Mouse (Mus musculus) G1E-ER4 (cell line): Measurements from ENCODE around the gene Chit1. TPM values are rescaled to one million over a fixed set of nuclear protein-coding genes. Genes with fewer than 3 reads are reported as not detected.

Experiments used
- GATA1 ChIP-seq: IDR thresholded peaks from one replicate; pipeline ENCODE4 v1.8.0; 2012; ENCODE audit warnings: low read length, inconsistent platforms
- polyA plus RNA-seq: library from polyadenylated mRNA; stranded (reverse); fragments of >175 nt; gene quantifications from 2 replicates; pipeline ENCODE4 v1.2.3, GENCODE M21; 2012

The Chit1 gene
- polyA plus RNA-seq, 1 experiment = not detected

DNA sequence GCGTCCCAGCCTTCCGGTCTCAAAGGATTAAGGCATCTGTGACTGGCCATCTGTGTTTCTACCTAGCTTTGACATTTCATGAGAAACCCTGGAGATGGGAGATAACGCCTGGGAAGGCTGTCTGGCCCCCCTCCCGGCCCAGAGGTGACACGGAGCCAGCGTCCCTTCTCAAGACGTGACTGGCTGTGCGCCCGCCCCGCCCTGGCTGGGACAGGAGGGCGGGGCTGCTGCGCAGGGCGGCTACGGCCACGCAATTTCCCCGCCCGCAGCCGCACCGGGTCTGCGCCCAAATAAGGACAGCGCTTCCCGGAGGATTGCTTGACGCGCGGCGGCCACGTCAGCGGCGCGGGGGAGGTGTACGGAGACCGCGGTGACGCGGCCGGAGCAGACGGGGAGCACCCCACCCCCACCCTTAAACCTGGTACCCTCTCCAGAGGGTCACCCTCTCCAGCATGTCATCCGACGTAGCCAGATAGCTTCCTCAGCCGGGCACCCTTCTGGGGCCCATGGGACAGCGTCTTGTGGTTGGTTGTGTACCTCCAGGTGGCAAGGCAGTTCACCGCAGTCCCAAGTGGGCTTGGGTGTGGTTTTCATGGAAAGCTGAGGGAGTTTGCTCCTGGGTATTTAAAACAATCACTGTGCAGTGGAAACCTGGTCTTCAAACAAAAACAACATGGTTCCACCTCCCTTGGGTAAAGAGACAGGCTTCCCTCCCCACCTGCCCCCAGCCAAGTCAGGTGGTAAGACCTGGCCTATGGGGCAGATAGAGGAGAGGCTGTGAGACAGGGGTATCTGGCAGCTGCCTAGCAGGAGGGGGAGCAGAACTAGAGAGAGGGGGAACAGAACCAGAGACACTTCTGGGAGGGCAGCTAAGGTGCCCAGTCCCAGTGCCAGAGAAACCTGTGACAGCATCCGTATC, 17.9 kb upstream of the Chit1 start:
- TF ChIP-seq GATA1 = peak; percentile 62

DNA sequence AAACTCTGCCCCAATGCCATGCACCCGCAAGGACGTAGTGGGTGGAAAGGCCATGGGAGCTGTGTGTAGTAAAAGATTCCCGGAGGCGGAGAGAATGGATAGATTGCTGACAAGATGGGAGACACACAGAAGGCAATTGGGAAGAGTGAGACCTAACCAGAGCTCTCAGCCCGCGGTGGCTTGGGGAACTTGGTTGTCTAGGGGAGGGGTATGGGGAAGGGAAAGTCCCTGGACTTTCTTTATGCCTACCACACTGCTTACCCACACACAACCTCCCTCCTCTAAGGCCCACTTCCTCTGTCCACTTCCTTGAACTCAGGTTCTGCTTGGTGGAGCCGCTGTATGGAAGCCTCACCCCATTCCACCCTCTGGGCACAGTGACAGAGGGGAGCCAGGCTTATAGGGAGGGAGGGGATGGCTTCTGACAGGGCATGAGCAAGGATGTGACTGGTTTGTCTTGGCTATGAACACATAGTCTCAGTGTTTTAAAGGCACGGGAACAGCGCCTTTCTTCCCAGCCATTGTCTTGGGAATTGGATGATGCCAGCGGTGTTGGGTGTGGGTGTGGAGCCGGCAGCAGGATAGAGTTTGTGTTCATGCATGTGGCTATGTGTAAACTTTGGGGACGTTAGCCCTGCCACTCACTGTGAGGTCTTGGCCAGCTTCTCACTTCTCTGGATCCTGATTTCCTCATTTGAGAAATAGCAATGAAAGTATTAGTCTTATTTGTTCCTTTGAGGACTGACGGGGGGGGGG, 17.1 kb upstream of the Chit1 start:
- no peak for TF ChIP-seq GATA1

DNA sequence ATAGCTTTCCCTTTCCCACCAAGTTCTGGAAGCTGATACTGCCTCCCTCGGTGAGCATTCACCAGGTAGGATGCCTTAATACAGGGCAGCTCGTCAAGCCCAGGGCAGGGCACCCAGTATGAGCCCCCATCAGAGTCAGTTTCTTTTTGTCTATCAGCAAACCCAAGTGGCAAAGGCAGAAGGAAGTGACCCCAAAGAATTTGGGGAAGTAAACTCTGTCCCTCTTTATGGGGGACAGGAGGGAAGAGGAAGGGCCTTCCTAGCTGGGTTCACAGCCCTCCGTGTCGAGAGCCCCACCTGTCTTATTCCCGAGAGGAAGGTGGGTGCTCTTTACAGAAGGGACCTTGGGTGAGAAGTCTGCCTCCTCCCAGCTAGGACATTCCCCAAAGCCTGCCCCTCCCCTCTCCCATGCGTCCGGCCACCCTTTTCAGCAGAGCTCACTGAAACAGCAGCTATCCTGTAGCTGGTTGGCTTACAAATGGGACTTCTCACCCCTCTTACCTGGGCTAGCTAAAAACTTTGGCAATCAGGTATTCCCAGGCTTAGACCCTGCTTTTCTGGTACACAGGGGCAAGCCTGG, 15.9 kb upstream of the Chit1 start:
- TF ChIP-seq GATA1 = no peak

DNA sequence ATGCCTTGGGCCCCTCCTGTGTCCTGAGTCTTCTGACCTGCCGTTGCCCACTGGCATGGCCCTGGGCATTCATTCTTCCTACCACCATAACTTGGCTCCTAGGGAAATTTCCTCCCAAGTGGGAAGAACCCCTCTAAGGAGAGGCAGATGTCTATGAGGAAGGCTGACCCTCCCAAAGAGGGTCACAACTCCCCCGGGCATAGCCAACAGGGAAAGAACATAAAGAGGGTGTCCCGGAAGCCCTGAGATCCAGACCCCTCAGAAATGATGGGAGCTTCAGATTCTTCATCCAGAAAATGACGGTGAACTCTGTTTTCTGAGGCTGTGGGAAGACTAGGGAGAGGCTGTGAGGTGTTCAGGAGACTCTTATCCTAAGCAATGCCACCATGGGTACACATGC, 15.3 kb upstream of the Chit1 start:
- no peak for TF ChIP-seq GATA1

DNA sequence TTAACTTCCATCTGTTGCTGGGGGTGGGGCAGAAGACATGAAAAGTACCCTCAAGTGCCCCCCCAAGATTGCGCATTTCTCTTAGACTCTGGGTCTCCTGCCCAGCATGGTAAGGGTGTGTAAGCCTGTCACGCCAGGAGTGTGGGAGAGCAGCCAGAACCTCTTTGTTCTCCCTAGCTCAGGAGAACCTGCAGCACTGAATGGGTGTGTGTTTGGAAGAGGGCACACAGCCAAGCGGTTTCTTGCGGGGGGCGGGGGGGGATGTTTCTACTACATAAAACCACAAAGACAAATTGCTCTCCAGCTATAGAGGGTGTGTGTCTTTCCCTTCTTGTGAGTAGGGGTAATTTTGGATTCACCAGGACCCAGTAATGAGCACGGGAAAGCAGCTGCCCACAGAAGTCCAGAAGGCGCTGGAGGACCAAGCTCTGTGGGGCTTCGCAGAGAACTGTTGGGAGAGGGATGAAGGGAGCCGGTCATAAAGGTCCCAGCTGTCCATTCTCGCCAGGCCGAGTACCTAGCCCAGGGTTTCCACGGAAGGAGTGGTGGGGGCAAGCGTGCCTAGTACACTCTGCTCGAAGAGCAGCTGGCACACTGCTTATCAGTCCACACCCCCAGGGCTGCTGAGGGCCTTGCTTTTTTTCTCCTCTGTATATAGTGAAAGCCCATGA, 14.6 kb upstream of the Chit1 start:
- no peak for TF ChIP-seq GATA1

DNA sequence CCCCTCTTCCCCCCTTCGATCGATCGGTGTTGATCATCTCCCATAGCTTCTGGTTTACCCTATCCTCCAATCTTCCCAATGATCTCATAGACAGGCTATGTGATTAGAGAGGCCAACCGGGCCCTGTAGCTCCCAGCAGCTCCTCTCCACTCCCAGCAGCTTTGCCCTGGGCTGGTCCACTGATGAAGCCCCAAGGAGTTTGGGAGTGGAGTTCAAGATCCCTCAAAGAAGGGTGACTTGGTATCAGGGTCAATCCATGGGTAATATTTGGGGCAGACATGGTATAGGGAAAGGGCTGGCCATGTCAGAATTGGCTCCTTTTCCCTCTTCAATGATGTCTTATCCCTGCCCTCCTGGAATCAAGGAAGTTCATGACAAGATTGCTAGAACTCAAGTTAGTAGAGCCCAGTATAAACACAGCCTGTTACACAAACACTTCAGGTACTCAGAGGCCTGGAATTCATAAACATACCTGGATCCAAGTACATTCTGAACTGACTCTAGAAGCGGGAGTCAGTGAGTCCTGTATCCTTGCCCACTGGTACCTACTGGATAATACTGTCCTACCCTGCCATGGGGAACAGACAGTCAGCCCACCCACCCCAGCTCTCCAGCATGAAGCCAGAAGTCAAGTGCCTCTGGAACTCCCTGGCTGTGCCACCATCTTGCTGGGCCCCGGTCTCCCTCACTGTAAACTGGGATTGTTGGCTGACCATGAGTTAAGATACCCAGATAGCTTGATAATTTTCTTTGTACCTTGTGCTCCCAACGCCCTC, 13.8 kb upstream of the Chit1 start:
- no peak for TF ChIP-seq GATA1

DNA sequence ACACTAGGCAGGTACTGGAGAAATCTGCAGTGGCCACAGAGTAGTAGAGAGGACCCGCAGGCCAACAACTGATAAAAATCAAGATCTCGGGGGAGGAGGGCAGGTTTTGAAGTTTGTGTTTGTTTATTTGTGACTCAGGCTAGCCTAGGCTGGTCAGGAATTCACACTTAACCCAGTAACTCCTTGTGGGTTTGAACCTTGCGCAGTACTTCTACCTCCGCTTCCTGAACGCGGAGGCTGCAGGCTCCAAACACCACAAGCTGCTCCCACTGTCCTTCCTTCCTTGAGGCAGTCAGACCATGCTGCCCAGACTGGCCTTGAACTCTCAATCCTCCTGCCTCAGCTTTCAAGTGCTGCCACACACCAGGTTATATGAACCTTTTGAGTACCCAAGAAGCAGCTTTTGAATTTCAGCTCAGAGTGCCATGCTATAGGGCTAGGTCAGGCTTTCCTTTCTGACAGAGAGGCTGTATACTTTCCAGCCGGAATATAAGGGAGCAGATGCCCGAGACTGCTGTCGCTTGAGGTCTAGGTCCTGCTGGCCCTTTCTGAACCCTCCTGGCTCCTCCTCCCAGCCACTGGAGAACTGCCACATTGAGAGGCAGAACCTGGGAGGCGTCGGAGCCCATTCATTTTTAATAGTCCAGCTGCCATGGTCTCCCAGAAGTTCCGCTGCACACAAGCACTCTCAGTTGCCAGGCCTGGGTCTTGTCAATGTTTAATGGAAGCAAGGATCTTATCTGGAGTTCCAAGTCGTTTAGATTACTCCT, 12.9 kb upstream of the Chit1 start:
- TF ChIP-seq GATA1 = no peak

DNA sequence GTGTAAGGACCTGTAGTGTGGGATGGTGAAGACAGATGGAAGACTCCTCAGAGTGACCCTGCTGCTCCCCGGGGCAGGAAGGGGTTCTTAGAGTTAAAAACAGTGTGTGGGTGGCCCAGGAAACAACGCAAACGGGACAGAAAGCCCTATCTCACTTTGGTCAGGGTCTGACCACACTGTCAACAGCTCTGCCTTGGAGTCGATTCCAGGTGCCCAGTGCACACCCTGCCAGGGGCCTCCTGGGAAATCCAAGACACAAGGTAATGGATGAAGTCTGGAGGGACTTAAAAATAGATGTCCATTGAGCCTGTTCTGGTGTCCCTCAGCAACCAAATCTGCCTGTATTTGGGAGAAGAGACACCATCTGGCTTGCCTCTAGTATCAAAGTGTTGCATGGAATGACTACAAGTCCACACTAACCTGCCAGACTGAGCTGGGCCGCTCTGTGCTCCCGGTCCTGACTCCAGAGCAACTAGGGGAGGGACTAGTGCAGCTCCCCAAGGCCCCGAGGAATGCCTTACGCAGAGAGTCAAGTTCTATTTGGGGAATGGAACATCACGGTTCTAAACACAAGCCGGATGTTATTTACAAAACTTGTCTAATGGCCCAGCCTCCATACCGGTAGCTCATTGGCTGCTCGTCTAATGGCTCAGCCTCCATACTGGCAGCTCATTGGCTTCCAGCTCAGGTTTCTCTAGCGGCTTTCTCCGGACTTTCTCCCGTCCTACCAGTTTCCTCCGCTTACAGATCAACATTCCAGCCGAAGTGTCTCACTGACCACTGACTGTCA, 12.1 kb upstream of the Chit1 start:
- TF ChIP-seq GATA1 = no peak

DNA sequence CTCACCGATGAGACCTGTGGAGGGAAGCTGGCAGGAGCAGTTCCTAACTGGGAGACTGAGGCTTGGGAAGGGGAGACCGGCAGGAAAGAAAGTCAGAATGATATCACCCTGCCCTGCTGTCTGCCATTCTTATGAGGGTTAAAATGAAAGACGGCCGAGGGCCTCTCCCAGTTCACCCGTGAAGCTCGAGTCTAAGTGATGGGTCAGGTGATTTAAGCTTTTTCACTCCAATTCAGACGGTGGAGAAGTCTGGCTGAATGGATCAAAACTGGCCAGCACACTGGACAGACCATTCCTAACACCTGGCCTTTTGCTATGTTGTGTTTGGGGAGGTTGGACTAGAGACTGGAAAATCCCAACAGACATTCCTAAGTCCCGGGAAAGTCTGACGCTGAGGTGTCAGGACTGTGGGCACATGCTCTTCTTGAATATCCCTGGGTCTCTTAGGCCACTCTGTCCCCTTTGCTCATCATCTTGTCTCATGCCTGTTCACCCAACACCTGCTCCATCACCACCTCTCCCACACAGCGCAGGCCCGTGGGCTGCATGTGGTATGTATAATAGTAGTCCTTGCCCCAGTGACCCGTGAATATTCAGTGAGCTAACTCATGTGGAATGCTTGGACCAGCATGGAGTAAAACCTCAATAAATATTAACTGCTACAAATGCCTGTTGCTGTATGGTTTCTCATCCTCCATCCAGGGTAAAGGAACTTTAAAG, 11.4 kb upstream of the Chit1 start:
- no peak for TF ChIP-seq GATA1

DNA sequence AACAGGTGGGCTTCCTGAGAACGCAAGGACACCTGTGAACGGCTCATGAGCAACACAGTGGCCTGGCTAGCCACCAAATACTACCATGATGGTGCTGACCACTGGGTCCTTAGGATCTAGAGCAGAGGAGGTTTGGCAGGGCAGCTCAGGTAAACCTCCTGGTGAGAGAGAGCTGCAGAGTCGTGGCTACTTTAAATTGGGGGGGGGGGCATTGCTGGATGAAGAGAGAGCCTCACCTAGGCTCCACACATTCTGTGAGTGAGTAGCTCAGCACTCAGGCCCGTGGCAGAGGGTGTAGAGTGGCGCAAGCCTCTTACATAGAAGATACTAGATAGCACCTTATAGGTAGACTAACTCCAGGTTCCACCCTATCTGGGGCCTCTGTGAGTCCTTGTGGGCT, 10.6 kb upstream of the Chit1 start:
- no peak for TF ChIP-seq GATA1

DNA sequence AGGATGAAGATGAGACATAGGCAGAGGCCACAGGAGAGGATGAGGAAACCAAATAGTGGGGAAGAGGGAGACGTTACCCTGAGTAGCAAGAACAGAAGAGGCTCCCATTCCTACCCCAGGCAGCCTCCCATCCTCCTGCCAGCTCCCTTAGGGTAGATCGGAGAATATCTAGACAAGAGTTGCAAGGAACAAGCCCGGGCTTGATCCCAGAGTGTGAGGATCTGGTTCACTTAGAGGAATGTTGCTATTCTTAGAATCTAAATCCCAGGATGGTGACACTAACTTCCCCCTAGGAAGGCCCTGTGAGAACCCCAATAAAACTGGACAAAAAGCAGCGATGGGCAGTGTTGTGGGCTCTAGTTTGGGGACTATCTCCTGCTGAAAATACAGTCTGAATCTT, 10.1 kb upstream of the Chit1 start:
- no peak for TF ChIP-seq GATA1

DNA sequence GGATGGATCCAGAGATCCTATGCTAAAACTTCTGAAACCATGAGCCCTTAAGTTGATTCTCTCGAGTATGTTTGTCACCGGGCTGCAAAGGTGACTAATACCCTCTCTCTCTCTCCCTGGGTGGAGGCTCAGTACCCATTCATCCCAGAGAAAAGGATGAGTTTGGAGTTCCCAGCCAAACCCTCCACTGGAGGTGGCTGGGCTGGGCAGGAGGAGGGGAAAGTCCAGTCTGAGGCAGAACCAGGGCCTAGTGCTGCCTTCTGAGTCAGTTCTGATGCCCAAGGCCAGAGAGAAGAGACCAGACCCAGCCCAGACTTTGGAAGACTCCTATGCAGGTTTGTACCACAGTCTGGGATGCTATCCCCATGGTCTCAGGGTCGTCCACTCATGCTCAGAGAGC, 9.4 kb upstream of the Chit1 start:
- TF ChIP-seq GATA1 = no peak

DNA sequence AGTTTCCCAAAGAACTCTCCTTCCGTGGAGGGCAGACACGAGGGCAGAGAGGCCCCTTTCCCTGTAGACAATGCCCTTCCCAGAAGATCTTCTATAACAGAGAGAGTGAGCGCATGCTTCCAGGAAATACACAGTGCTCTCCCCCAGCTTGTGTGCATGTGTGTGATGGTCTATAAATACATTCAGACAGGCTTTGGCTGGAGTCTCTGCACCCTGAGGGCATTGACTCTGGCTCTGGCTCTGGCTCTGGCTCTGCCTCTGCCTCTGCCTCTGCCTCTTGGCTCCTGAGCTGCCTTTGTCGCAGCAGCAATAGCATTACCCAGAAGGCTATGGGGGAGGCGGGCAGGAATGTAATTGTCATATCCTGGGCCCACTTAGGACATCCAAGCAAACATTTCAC, 7.2 kb upstream of the Chit1 start:
- no peak for TF ChIP-seq GATA1
